Mouse (Mus musculus): ENCODE data around the gene Slc35f6. TPM values are rescaled to one million over a fixed set of nuclear protein-coding genes. Genes with fewer than 3 reads are reported as not detected.

Slc35f6 gene
- polyA plus RNA-seq, 1 experiment from 2014 or later, result 32.5 TPM

Small RNA genes lying within 50 kb of the gene (microRNA-seq; reads per million reads assigned to microRNA genes)
- not detected for gene Mir5625

Other genes starting within 250 kb of the Slc35f6 start
- gene Otof, start 186.0 kb upstream of the Slc35f6 start, polyA plus RNA-seq (2014; fragmentation: Nextera tagmentation; extraction: Ambion mirVana), result 1.2 and 1.3 TPM in 2 replicates
- not detected in 2 replicates for gene 1700001C02Rik, start 181.9 kb upstream of the Slc35f6 start, polyA plus RNA-seq (2014; fragmentation: Nextera tagmentation; extraction: Ambion mirVana)
- not detected in 2 replicates for gene Cib4, start 102.1 kb upstream of the Slc35f6 start, polyA plus RNA-seq (2014; fragmentation: Nextera tagmentation; extraction: Ambion mirVana)
- gene Kcnk3, start 59.8 kb upstream of the Slc35f6 start, polyA plus RNA-seq (2014; fragmentation: Nextera tagmentation; extraction: Ambion mirVana), result 36.0 and 39.7 TPM in 2 replicates
- 292 and 293 TPM in 2 replicates for gene Cenpa, start 18.8 kb downstream of the Slc35f6 start, polyA plus RNA-seq (2014; fragmentation: Nextera tagmentation; extraction: Ambion mirVana)
- gene Dpysl5, start 63.6 kb downstream of the Slc35f6 start, polyA plus RNA-seq (2014; fragmentation: Nextera tagmentation; extraction: Ambion mirVana), result 8.7 and 10.4 TPM in 2 replicates
- 18.5 and 19.2 TPM in 2 replicates for gene Mapre3, start 166.7 kb downstream of the Slc35f6 start, polyA plus RNA-seq (2014; fragmentation: Nextera tagmentation; extraction: Ambion mirVana)
- gene Tmem214, start 220.1 kb downstream of the Slc35f6 start, polyA plus RNA-seq (2014; fragmentation: Nextera tagmentation; extraction: Ambion mirVana), result 59.9 and 60.7 TPM in 2 replicates
- gene Agbl5, start 240.8 kb downstream of the Slc35f6 start, polyA plus RNA-seq (2014; fragmentation: Nextera tagmentation; extraction: Ambion mirVana), result 25.4 and 26.4 TPM in 2 replicates

Data from intestine, embryonic 14.5 days (tissue).